Mouse (Mus musculus) spleen, postnatal 14 days (tissue): ENCODE data around the gene Lrpprc.

Experiments used
- DNase-seq, 2 experiments: peaks; one replicate each; pipeline ENCODE4 v3.0.0; 2021 to 2022; ENCODE audit warnings: low spot score in 2 of 2

Lrpprc gene

DNA sequence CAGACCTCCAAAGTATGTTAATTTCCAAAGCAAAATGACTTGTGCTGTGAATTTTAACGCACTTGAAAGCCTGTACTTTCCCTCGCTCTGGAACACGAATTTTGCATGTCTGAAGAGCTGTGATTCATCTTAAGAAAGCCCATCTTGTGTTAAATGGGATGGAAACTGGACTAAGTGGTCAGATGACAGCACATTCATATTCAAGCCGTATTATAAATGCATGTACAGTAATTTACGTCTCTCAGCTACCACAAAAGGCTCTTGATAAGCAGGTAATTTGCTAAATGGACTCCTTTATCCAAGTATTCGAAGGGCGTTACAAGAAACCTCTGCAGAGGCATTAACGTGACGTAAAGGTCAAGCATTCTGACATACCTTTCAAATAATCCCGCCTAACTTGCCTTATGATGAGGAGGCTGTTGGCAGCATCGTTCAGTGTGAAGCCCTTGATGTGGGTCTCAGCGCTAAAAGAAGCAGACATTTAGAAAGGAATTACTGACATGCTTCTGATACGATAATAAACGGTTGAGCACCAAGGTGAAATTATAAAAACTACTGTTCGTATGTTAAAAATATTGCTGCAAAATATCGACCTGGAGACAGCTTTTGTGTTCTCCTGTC, 74.2 kb downstream of the Lrpprc start:
- no peak for DNase-seq

DNA sequence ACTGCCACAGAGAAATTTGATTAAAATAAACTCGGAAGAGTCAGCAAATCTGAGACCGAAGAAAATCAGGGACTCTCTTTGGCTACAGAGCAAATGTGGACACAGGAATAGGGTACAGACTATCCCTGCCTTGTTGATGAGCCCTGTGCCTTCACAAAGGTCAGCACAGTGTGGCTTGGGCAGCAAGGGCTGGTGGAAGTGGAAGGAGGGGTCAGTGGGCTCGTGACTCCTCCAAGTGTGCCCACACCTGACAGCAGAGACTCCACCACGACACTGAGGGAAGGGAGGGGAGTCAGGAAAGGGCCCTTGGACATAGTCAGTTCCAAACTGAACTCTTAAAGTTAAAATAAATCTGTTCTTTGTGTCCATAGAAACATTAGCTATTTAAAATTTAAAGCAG, 75.7 kb downstream of the Lrpprc start:
- no peak for DNase-seq

DNA sequence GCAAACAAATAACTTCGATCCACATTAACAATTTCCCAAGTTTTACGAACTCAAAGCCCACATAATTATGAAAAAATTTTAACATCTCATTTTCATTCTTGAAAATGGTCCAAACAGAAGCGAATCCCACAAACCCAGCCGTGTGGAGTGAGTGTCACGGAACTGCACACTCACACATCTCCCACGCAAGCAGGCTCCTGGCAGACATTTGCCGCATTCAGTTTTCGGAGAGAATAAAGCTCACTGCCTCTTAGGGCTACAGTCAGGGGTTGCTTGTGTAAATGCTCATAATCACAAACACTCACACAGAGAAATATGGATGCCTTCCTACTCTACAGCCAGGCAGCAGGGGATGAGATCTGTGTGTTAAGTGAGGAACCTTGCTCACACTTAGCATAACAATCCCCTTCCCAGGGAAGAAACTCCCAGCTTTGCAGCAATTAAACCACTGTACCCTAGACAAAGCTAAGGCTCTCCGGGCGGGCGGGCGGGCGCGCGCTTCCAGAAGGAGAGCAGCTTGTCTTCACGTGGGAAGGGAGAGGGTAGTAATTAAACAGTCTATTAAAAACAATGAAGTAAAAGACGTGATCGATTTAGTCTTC, 76.9 kb downstream of the Lrpprc start:
- no peak for DNase-seq

DNA sequence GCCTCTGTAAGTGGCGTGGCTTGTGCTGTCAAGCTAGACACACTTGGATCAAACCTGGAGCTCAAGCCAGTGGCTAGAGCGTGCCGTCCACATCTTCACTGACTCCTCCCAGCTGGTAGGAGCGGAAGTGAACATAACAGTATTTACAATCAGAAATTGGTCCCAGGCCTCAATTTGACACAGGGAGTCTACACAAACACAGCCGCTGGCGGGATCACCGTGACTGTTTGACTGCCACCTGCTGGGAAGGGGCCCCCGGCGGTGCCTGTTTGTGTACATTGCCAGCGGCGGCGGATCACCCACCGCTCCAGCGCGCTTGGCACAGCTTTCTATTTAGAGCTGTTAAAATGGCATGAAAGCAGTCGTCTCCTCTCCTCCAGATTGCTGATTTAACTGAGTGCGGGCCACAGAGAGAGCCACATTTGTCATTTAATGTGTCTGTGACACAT, 81.2 kb downstream of the Lrpprc start:
- no peak for DNase-seq

DNA sequence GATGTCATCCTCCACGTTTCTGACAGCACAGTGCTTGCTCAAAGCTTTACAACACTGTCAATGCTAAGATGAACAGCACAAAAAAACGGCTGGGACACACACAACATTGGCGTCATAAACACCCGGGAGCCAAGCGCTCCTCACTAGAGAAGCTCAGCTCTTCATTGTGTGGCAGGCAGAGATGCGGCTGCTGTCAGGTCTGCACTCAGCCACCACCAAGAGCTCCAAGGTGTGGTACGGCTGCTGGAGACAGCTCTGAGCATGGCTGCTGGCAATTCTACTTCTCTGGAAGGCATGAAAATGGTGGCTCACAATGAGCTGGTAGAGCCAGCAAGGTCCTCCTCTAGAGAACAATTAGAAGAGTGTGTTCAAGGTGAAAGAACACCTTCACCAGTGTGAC, 81.8 kb downstream of the Lrpprc start:
- no peak for DNase-seq

DNA sequence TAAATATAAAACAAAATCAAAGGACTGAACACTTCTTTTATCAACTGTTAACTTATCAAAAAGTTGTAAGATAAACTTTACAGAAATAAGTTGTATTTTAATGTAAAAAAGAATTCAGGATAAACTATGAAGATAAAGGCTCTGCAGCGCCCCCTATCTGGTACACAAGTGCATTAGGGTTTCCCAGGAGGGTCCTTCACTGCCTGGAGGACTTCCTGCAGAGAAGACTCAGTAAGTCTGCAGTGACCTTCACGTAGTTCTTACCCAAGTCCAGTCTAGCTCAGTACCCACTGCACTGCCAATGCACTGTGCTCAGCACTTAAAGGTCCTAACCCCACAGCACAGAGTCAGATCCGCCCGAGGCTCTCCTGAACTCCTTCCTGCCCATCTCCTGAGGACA, 83.2 kb downstream of the Lrpprc start:
- no peak for DNase-seq

DNA sequence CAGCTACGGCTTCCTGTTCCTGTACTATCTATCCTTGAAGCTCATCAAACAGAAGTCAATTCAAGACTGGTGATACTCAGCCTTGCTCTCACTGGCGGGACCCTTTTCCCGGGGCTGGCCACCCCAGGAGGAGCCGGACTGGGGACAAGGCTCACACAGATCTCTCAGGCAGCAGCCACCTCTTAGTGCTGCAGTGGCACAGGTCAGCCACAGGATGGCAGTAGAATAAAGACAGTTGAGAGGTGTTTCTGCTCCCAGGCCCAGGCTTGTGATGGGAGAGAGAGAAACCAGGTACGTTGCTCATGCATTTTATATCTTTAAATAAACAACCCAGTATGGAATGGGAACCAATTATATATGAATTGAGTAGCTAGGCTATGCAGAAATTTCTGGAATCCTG, 91.9 kb downstream of the Lrpprc start:
- DNase-seq = peak in 1 of 2 experiments; percentile 31

DNA sequence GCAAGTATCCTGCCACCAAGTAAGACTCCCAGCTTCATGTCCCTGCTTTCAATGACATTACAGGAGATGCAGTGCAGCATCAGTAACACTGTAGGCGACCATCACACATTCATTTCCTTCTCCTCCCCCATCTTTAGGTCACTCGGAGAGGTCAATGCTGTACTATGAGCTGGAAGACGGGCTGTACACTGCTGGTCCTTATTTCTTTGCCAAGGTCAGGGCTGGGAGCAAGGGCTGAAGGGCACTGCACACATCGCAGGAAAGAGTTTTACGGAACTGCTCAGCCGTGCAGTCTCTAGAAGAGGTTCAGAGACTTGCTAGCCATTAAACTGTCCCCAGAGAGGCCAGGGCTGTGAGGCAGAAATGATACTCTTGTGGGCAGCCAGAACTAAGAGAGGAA, 94.1 kb downstream of the Lrpprc start:
- DNase-seq = no peak

DNA sequence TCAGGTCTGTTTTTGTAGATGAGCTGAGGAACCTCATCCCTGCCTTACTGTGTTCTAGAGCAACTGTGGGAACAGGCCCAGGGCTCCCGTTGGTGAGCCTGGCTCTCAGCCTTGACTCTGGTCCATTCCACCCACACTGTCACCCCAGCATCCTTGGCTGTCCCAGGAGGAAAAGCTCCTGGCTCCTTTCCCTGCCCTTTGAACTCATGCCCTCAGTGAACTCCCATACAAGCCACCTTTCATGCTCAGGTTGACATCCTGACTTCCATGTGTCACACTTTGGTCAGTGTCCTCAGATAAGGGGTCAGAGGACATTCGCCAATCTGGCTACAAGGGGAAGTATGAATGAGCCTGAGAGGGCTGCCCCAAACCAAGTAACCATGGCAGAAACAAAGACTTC, 96.8 kb downstream of the Lrpprc start:
- DNase-seq = no peak

DNA sequence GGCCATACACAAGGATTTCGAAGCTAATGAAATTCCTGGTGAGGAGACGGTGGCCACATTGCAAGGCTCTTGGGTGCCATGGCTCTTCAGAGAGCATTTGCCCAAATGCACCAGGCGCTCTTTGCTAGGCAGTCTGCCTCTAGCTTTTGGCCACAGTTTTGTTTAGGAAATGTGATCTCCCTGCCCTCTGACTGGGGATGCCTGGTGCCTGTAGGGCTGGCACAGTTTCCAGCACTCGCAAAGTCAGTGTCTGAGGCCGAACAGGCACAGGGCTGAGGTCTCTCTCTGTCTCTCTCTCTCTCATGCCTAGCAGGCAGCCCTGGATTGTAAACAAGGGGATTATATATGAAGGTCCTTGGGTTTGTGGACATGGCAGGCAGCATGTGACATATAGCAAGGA, 100.5 kb downstream of the Lrpprc start:
- no peak for DNase-seq

DNA sequence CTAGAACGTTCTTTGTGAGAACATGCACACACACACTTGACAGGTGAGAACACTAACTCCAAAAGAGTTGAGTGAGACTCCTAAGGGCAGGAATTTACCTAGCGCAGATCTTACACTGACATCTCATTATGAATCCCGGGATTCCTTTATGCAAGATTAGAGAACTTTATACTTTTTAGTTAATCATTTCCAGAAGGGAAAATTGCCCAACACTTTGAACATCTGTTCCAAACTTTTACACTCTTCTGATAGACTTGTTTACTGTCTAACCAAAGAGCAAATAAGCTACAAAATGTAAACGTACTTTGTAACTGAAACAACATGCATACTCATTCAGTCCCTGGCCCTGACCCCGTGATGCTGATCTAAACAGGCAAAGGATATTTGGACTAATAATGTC, 101.3 kb downstream of the Lrpprc start:
- no peak for DNase-seq

DNA sequence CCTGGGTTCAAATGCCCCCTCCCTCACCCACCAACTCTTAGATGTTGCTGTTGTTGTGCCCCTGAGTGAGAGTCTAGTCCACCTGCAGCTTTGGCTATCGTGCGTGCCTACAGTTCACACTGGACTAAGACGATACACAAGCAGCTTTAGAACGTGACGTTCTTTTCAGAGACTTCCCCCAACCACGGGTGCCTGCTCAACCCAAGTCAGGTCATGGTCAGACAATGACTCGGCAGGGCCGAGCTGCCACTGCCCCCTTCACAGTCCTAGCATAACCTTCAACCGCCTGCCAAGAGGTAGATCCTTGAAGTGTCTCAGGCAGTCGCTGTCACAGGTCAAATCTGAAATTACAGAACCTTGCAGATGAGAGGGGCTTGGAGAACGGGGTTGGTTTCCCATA, 101.8 kb downstream of the Lrpprc start:
- no peak for DNase-seq

DNA sequence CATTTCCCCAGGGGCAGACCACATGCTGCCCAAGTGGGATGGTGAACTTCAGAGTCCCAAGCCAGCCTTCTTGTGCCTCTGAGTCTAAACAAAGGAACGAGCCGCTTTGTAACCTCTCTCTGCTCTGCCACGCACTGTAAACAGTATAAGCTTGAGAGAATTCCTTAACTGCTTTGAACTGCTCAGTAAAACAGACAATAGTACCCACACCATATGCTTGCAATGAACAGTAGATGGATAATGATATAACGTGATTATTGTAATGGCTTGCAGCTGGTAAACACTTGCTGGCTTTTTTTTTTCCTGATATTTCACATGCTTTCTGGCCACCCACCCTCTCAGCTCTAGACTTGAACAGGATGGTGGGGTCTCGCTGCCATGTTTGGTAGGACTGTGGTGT, 102.6 kb downstream of the Lrpprc start:
- DNase-seq = no peak

DNA sequence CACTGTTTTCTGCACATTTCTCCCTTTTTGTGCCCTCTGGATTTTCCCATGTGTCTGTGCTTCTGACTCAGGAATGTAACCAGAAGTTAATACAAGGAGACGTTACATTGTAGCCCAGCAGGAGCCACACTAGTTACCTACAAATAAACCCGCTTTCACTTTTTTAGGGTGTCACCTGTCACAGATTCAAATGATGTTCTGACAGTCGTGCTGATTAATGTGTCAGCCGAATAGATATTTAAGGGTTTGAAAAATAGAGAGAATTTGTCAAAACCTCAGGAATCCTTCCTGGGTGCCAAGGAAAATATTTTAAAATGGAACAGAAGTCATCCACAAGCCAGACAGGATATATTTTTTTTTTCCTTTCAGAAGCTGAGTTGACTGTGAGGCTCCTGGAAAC, 105.3 kb downstream of the Lrpprc start:
- DNase-seq = no peak

DNA sequence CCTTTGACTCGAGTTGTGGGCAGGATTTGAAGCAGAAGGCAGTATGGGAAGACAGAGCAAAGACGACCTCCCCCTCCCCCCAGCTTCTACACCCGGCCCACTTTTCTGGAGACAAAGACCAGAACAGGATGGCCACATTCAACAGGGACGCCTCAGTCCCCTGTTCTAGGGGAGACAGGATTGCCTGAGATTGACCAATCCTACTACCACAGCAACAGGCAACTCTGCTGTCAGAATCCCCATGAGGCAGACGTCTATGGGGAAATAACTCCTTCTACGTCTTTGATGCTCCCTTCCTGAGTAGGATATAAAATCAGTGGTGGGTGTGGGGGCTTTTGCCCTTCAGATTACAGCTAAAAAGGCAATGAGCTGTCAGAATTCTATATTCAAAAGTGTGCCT, 106.3 kb downstream of the Lrpprc start:
- no peak for DNase-seq

DNA sequence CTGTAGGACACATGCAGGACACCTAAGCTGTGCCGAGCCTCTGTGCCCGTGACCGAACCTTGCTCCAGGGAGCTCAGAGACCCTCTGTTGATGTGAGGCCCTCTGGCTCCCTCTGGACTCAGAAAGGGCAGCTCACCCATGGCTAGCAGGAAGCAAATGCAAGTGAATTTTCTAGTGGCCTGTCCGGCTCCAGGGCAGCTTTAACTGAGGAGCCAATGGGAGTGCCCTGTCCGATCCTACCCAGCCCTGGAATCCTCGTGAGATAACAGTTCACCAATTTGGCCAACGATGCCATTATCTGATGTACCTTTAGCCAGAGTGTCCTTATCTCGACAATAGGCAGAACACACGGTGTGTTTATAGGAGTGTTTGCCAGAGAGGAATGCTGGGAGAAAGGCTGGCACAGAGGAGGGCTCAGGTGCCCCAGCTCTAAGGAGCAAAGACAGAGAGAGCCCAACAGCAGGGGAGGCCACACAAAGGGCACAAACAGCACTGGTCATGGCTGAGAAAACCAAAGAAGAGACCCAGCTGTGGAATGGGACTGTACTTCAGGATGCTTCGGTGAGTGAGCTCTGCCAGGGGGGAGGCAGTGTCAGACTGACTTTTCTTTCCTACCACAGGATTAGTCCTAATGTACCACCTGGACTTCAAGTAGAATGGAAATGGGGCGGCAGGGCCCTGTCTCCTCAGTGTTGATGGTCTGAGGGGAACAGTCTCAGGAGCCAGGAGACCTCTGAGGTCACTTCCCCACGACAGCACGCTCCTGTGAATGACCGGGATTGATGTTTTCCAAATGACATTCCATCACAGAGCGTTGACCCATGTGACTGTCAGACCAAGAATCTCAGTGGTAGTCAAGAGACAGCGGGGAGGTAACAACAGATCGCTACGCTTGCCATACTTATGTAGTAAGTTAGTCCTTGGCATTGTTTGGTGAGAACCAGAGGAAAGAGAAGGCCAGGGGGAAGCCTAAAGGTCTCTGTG, 107.6 kb downstream of the Lrpprc start, which contains the start of gene Abcg5:
TSS of gene Abcg5 (minus strand) at position 278 of the 984 bp plus-strand sequence.
- no peak for DNase-seq

DNA sequence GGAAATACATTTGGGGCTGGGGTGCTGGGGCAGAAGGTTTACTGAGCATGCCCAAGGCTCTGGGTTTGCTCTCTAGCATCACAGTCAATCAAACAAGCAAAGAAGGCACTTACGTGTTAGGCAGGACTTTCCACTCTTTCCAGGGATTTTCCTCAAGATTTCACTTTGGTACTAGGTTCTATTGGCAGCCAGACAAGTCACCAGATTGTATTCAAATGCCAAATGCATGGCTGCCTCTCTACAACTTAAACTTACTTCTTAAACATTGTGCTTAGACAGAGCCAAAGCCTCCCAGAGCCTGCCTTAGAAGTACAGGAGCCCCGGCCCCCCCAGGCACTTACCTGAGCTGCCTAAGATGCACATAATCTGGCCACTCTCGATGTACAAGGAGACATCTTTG, 108.9 kb downstream of the Lrpprc start:
- no peak for DNase-seq

DNA sequence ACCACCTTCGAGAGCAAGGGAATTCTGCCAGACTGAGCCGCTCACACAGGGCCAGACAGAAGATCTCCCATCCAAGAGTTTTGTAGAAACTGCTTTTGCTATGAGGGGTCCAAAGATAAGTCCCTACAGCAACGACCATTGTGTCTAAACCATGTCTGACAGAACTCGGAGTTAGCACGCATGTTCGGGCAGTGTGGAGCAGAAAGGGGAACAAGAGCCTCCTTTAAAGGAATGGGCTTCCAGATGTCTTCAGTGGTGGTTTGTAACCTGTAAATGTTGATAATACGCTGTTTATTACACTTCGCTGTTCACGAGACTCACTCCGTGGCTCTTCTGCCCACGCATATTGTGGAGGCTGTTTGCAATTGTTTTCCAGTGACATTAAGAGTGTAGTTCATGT, 113.0 kb downstream of the Lrpprc start:
- no peak for DNase-seq

DNA sequence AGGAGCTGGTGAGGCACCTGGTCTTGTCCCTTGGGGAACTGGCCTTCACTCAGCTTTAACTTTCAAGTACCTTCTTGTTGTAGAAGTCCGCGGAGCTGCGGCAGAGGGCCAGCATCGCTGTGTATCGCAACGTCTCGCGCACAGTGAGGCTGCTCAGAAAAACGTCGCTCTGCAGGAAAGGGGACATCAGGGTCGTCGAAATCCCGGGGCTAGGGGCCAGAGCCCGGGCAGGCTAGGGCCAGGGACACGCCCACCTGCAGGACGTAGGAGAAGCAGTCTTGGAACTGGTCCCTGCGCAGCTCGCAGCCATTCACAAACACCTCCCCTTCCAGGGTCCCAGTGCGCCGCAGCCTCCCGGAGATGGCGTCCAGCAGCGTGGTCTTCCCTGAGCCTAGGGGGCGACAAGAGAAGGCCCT, 114.6 kb downstream of the Lrpprc start, which contains the start of gene Abcg8:
TSS of gene Abcg8 (plus strand) at position 352 of the 416 bp plus-strand sequence.
- DNase-seq = no peak

DNA sequence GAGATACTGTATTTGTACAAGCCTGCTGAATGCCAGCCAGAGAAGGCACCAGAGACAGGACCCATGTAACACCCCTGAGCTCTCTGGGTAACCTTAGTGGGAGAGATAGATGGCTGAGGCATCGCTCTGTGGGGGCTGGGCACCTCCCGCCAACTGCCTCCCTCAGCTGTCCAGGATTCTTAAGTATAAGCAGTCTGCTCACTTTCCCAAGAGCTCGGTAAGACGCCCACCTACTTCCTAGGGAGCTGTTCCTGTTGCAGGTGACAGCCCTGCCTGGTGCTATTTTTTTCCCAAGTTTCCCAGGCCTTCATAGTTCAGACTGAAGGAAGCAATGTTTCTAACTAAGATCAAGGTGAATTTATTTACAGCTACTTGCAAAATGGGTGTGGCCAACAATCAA, 115.4 kb downstream of the Lrpprc start:
- DNase-seq = no peak

DNA sequence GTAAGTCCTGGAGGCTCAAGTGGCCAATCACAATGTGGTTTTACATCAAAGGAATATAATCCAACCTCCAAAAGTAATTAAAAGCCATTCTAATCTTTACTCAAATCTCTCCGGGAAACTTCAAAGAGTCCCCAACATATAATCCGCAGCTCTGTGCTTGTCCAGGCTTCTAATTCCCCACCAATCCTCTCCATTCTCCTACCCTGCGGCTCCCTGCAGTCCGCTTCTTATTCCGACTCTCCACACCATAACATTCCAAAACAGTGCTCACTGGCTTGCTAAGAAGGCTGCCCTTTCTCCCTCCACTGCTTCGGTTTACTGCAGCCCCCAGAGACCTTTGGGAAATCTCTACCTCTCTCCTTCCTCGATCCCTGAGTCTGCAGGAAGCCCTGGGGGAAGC, 116.5 kb downstream of the Lrpprc start:
- DNase-seq = no peak
